Mouse (Mus musculus) embryonic facial prominence, embryonic 11.5 days (tissue): ENCODE results near the gene Itga7. TPM values are rescaled to one million over a fixed set of nuclear protein-coding genes. Genes with fewer than 3 reads are reported as not detected.

Experiments used
- polyA plus RNA-seq: library from polyadenylated mRNA; unstranded; fragments of >200 nt; fragmentation: Nextera tagmentation; extraction: Ambion mirVana; gene quantifications from 2 replicates; pipeline ENCODE4 v1.2.1, GENCODE M21; 2014

The Itga7 gene
- polyA plus RNA-seq, 1 experiment from 2014 or later, result 2.3 TPM

Other genes with a start within 250 kb of the Itga7 start
- 71.6 and 74.3 TPM in 2 replicates for gene Rab5b, start 237.6 kb upstream of the Itga7 start, polyA plus RNA-seq
- 28.7 and 68.1 TPM in 2 replicates for gene Pmel, start 229.6 kb upstream of the Itga7 start, polyA plus RNA-seq
- 135 and 146 TPM in 2 replicates for gene Cdk2, start 228.8 kb upstream of the Itga7 start, polyA plus RNA-seq
- 5.9 and 8.0 TPM in 2 replicates for gene Dgka, start 189.0 kb upstream of the Itga7 start, polyA plus RNA-seq
- gene Pym1, start 185.9 kb upstream of the Itga7 start, polyA plus RNA-seq, result 45.9 TPM in 2 replicates
- 0.21 and 0.24 TPM in 2 replicates for gene Mmp19, start 142.9 kb upstream of the Itga7 start, polyA plus RNA-seq
- 33.8 and 35.0 TPM in 2 replicates for gene Dnajc14, start 129.8 kb upstream of the Itga7 start, polyA plus RNA-seq
- gene Tmem198b, start 129.4 kb upstream of the Itga7 start, polyA plus RNA-seq, result 14.2 and 14.8 TPM in 2 replicates
- gene Sarnp, start 116.5 kb upstream of the Itga7 start, polyA plus RNA-seq, result 279 and 318 TPM in 2 replicates
- 47.7 and 48.0 TPM in 2 replicates for gene Ormdl2, start 112.2 kb upstream of the Itga7 start, polyA plus RNA-seq
- 10.5 and 10.9 TPM in 2 replicates for gene Gdf11, start 42.1 kb upstream of the Itga7 start, polyA plus RNA-seq
- gene Cd63, start 32.8 kb upstream of the Itga7 start, polyA plus RNA-seq, result 324 and 334 TPM in 2 replicates
- 9.2 and 11.4 TPM in 2 replicates for gene Rdh5, start 10.9 kb upstream of the Itga7 start, polyA plus RNA-seq
- gene Bloc1s1, start 9.8 kb upstream of the Itga7 start, polyA plus RNA-seq, result 196 and 213 TPM in 2 replicates
- not detected in 2 replicates for gene Mettl7b, start 27.2 kb downstream of the Itga7 start, polyA plus RNA-seq
- gene Olfr9, start 55.6 kb downstream of the Itga7 start, polyA plus RNA-seq, result not detected in 2 replicates
- gene Olfr763, start 77.0 kb downstream of the Itga7 start, polyA plus RNA-seq, result not detected in 2 replicates
- not detected in 2 replicates for gene Olfr764-ps1, start 106.1 kb downstream of the Itga7 start, polyA plus RNA-seq
- not detected in 2 replicates for gene Olfr765, start 116.2 kb downstream of the Itga7 start, polyA plus RNA-seq
- gene Olfr766-ps1, start 135.2 kb downstream of the Itga7 start, polyA plus RNA-seq, result not detected in 2 replicates
- gene Olfr767, start 149.1 kb downstream of the Itga7 start, polyA plus RNA-seq, result not detected in 2 replicates
- not detected in 2 replicates for gene Olfr768, start 165.6 kb downstream of the Itga7 start, polyA plus RNA-seq
- gene Olfr769, start 184.0 kb downstream of the Itga7 start, polyA plus RNA-seq, result not detected in 2 replicates
- gene Olfr770, start 205.2 kb downstream of the Itga7 start, polyA plus RNA-seq, result not detected in 2 replicates
- not detected in 2 replicates for gene Olfr771, start 230.9 kb downstream of the Itga7 start, polyA plus RNA-seq
- not detected in 2 replicates for gene Olfr772, start 244.1 kb downstream of the Itga7 start, polyA plus RNA-seq